Mouse (Mus musculus): Measurements from ENCODE around the gene Lins1.

Gene Lins1

GRCm38 (mm10) chr7:66733431-66733830 is 43.7 kb downstream of the Lins1 start:
- DNase-seq (ENCODE audit: low spot score) = no peak

- DNase-seq (ENCODE audit: low spot score) = no peak
These were observed 44.2 kb downstream of the Lins1 start for GRCm38 (mm10) chr7:66733882-66734281.

- DNase-seq (ENCODE audit: low spot score) = no peak
These were observed 44.8 kb downstream of the Lins1 start for GRCm38 (mm10) chr7:66734466-66734865.

- no peak for DNase-seq (ENCODE audit: low spot score)
These were observed 45.3 kb downstream of the Lins1 start for GRCm38 (mm10) chr7:66734993-66735392.

GRCm38 (mm10) chr7:66737418-66737817 is 47.7 kb downstream of the Lins1 start:
- DNase-seq (ENCODE audit: low spot score) = no peak

- no peak for DNase-seq (ENCODE audit: low spot score)
These were observed 51.3 kb downstream of the Lins1 start for GRCm38 (mm10) chr7:66741008-66741407.

GRCm38 (mm10) chr7:66741412-66741811 is 51.7 kb downstream of the Lins1 start:
- no peak for DNase-seq (ENCODE audit: low spot score)

GRCm38 (mm10) chr7:66743377-66743781 is 53.7 kb downstream of the Lins1 start, which contains the start of gene Cers3:
Gene Cers3, plus strand, starts transcription at chr7:66743504.
- DNase-seq (ENCODE audit: low spot score) = no peak

- no peak for DNase-seq (ENCODE audit: low spot score)
These were observed 57.3 kb downstream of the Lins1 start for GRCm38 (mm10) chr7:66746972-66747371.

- no peak for DNase-seq (ENCODE audit: low spot score)
These were observed 60.3 kb downstream of the Lins1 start for GRCm38 (mm10) chr7:66749998-66750397.

GRCm38 (mm10) chr7:66753816-66754215 is 64.1 kb downstream of the Lins1 start:
- DNase-seq (ENCODE audit: low spot score) = no peak

GRCm38 (mm10) chr7:66755611-66756010 is 65.9 kb downstream of the Lins1 start:
- DNase-seq (ENCODE audit: low spot score) = no peak
